17 mouse cellular contexts compared by ENCODE assay signal in the genomic region with DNA sequence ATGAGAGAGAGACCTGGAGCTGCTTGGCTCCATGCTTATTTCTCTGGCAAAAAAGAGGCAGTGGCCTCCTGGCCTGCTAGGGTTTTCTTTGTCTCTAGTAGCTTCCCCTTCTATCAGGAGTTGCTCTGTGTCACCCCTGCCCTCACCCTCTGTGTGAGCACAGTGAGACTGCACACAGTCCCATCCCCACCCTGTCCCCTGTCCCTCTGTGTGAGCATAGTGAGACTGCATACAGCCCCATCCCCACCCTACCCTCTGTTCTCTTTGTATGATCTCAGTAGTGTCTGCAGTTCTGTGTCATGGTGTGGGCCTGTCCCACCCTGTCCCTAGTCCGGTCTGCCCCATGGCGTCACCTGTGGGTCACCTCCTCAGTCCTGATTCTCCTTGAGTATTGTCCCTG. TPM values are rescaled to one million over a fixed set of nuclear protein-coding genes. Genes with fewer than 3 reads are reported as not detected.
DNase-seq lines count a peak whose midpoint lies in the region; ATAC-seq and TF ChIP-seq lines count a peak whose summit lies in the region.
"Had no signal": no experiment of that assay in that cellular context is flagged by ENCODE, and none has a peak within 500 bp of the region (broad histone marks: within the 10 kb centered on the region; RNA-seq: fewer than 3 reads in every experiment).

No protein-coding gene starts in this region.

- TF ChIP-seq CTCF in hindbrain, postnatal 0 days (IDR thresholded peaks at IDR 0.05; ENCODE audit: low read depth): no peak

- ATAC-seq in forebrain, embryonic 16.5 days: peak; percentile 54
- ATAC-seq in hindbrain, postnatal 0 days: peak; percentile 53
- peak; percentile 64 for ATAC-seq in neural tube, embryonic 12.5 days (ENCODE audit: low FRiP score, low read depth)
- ATAC-seq: intestine, embryonic 16.5 days had no signal

- DNase-seq in forebrain, embryonic 10.5 days (ENCODE audit: extremely low spot score, low spot score): no peak
- no peak for DNase-seq in hindbrain, postnatal 0 days (ENCODE audit: low spot score)
- DNase-seq in right cerebral cortex, postnatal 36 days (ENCODE audit: low spot score in 2 of 2): no peak
- no peak for DNase-seq in thymus, postnatal 25 days
- no peak for DNase-seq in kidney, postnatal 4 days
- DNase-seq: adrenal gland, adult 8-10 months; cerebellum, adult 18-20 months; lung, adult 2 months; thymus, adult 18-20 months had no signal

- peak overlapping the region; percentile 84 for H3K27ac ChIP-seq in forebrain, embryonic 10.5 days
- H3K27ac ChIP-seq in forebrain, embryonic 16.5 days (ENCODE audit: low read length): peak overlapping the region; percentile 81
- peak overlapping the region; percentile 64 for H3K27ac ChIP-seq in hindbrain, postnatal 0 days
- H3K27ac ChIP-seq in neural tube, embryonic 12.5 days: no peak overlapping the region
- H3K27ac ChIP-seq: kidney, postnatal 0 days; limb, embryonic 15.5 days; macrophage had no signal

- WGBS in forebrain, embryonic 10.5 days: 91% methylated on average over 2 of the region's 2 CpGs
- 89% methylated on average over 2 of the region's 2 CpGs for WGBS in forebrain, embryonic 16.5 days
- 88% methylated on average over 2 of the region's 2 CpGs for WGBS in hindbrain, postnatal 0 days
- WGBS in neural tube, embryonic 12.5 days: 90% methylated on average over 2 of the region's 2 CpGs

- H3K9me3 ChIP-seq in forebrain, embryonic 10.5 days: peaks cover 15% of the 10 kb centered on the region; the same call in 1 of the 2 replicates
- peaks cover 7% of the 10 kb centered on the region for H3K9me3 ChIP-seq in forebrain, embryonic 16.5 days (ENCODE audit: control insufficient read depth, low read length)
- H3K9me3 ChIP-seq in hindbrain, postnatal 0 days (ENCODE audit: low read length): no peaks in the 10 kb centered on the region
- H3K9me3 ChIP-seq in neural tube, embryonic 12.5 days: peaks cover 13% of the 10 kb centered on the region
- H3K9me3 ChIP-seq: G1E; limb, embryonic 15.5 days had no signal

- no peak overlapping the region for H3K4me2 ChIP-seq in forebrain, embryonic 16.5 days (ENCODE audit: low read length)
- no peak overlapping the region for H3K4me2 ChIP-seq in hindbrain, postnatal 0 days (ENCODE audit: low read depth, low read length)
- no peak overlapping the region for H3K4me2 ChIP-seq in neural tube, embryonic 12.5 days (replicated peaks)
- H3K4me2 ChIP-seq: limb, embryonic 15.5 days had no signal

- H3K4me3 ChIP-seq in forebrain, embryonic 10.5 days: no peak overlapping the region
- no peak overlapping the region for H3K4me3 ChIP-seq in forebrain, embryonic 16.5 days (replicated peaks; ENCODE audit: low read length)
- H3K4me3 ChIP-seq in hindbrain, postnatal 0 days (ENCODE audit: low read length): no peak overlapping the region
- no peak overlapping the region for H3K4me3 ChIP-seq in neural tube, embryonic 12.5 days
- H3K4me3 ChIP-seq: limb, embryonic 15.5 days had no signal

- peaks cover 37% of the 10 kb centered on the region for H3K4me1 ChIP-seq in forebrain, embryonic 10.5 days
- H3K4me1 ChIP-seq in forebrain, embryonic 16.5 days (replicated peaks; ENCODE audit: control insufficient read depth, insufficient read depth, low read length): peaks cover 20% of the 10 kb centered on the region
- 0 out of 2 replicates have a peak, but pooled peaks cover 6% of the 10 kb centered on the region for H3K4me1 ChIP-seq in hindbrain, postnatal 0 days (ENCODE audit: insufficient read depth, low read length)
- peaks cover 21% of the 10 kb centered on the region for H3K4me1 ChIP-seq in neural tube, embryonic 12.5 days
- H3K4me1 ChIP-seq: limb, embryonic 15.5 days had no signal

- no peaks in the 10 kb centered on the region for H3K36me3 ChIP-seq in forebrain, embryonic 10.5 days (replicated peaks)
- no peaks in the 10 kb centered on the region for H3K36me3 ChIP-seq in forebrain, embryonic 16.5 days (ENCODE audit: control insufficient read depth, insufficient read depth)
- no peaks in the 10 kb centered on the region for H3K36me3 ChIP-seq in hindbrain, postnatal 0 days (ENCODE audit: insufficient read depth, low read length)
- no peaks in the 10 kb centered on the region for H3K36me3 ChIP-seq in neural tube, embryonic 12.5 days
- H3K36me3 ChIP-seq: G1E; limb, embryonic 15.5 days had no signal

- H3K9ac ChIP-seq in forebrain, embryonic 16.5 days (replicated peaks; ENCODE audit: low read depth, low read length): no peak overlapping the region
- H3K9ac ChIP-seq in hindbrain, postnatal 0 days (replicated peaks; ENCODE audit: low read length): no peak overlapping the region
- H3K9ac ChIP-seq in neural tube, embryonic 12.5 days: no peak overlapping the region
- H3K9ac ChIP-seq: limb, embryonic 15.5 days had no signal

- H3K27me3 ChIP-seq in forebrain, embryonic 10.5 days (ENCODE audit: poor library complexity, severe bottlenecking): no peaks in the 10 kb centered on the region
- H3K27me3 ChIP-seq in forebrain, embryonic 16.5 days (replicated peaks; ENCODE audit: control insufficient read depth, insufficient read depth, low read length): no peaks in the 10 kb centered on the region
- H3K27me3 ChIP-seq in hindbrain, postnatal 0 days (ENCODE audit: insufficient read depth, low read length): no peaks in the 10 kb centered on the region
- no peaks in the 10 kb centered on the region for H3K27me3 ChIP-seq in neural tube, embryonic 12.5 days (replicated peaks)
- H3K27me3 ChIP-seq: limb, embryonic 15.5 days had no signal

RNA-seq across cellular contexts. Expression of gene Tex29, which starts 46.5 kb away (rescaled TPM):
- not detected in 2 replicates for polyA plus RNA-seq in forebrain, embryonic 10.5 days (2016; fragmentation: Nextera tagmentation; extraction: Ambion mirVana)
- polyA plus RNA-seq in forebrain, embryonic 16.5 days (2015; fragmentation: Nextera tagmentation; extraction: Ambion mirVana): 0.52 and 0.66 TPM in 2 replicates
- total RNA-seq in hindbrain, postnatal 0 days (2014; rRNA removed): not detected in 2 replicates
- polyA plus RNA-seq in hindbrain, postnatal 0 days (2015; fragmentation: Nextera tagmentation; extraction: Ambion mirVana): 0.58 and 1.3 TPM in 2 replicates
- 0.24 TPM in 1 of 2 replicates, not detected in the other for polyA plus RNA-seq in neural tube, embryonic 12.5 days (2016; fragmentation: Nextera tagmentation; extraction: Ambion mirVana)
- total RNA-seq: common myeloid progenitor, adult 5-6 weeks; G1E had no signal
- polyA plus RNA-seq: intestine, embryonic 16.5 days; limb, embryonic 15.5 days; lung, adult 2 months; macrophage had no signal
